27 mouse cellular contexts compared by ENCODE assay signal in genomic region chr6:30866501-30866900, GRCm38 (mm10). TPM values are rescaled to one million over a fixed set of nuclear protein-coding genes. Genes with fewer than 3 reads are reported as not detected.
"Had no signal": no experiment of that assay in that cellular context is flagged by ENCODE, and none has a peak within 500 bp of the region (broad histone marks: within the 10 kb centered on the region; RNA-seq: fewer than 3 reads in every experiment).

No protein-coding gene starts in this region.

- H3K4me3 ChIP-seq: limb, embryonic 12.5 days; limb, embryonic 15.5 days; megakaryocyte, embryonic 14.5 days; midbrain, embryonic 12.5 days; midbrain, embryonic 15.5 days; neural tube, embryonic 13.5 days had no signal

- H3K4me2 ChIP-seq: limb, embryonic 12.5 days; limb, embryonic 15.5 days; liver, embryonic 11.5 days; lung, embryonic 14.5 days; midbrain, embryonic 12.5 days; midbrain, embryonic 15.5 days; neural tube, embryonic 13.5 days had no signal

- DNase-seq: kidney, adult 9 months; kidney, postnatal 14 days; kidney, postnatal 4 days; left cerebral cortex, postnatal 4 days; liver, postnatal 0 days; lung, embryonic 14.5 days; lung, postnatal 10 days; lung, postnatal 36 days; right cerebral cortex, adult 18-20 months; right cerebral cortex, postnatal 14 days; right cerebral cortex, postnatal 4 days; thymus, adult 2 months; thymus, postnatal 14 days; thymus, postnatal 4 days had no signal

- H3K9me3 ChIP-seq: limb, embryonic 12.5 days; limb, embryonic 15.5 days; megakaryocyte, embryonic 14.5 days; midbrain, embryonic 12.5 days; midbrain, embryonic 15.5 days; neural tube, embryonic 13.5 days had no signal

- H3K9ac ChIP-seq: limb, embryonic 12.5 days; limb, embryonic 15.5 days; liver, embryonic 14.5 days; liver, postnatal 0 days; lung, embryonic 14.5 days; midbrain, embryonic 12.5 days; midbrain, embryonic 15.5 days; neural tube, embryonic 13.5 days had no signal

- H3K36me3 ChIP-seq: limb, embryonic 12.5 days; limb, embryonic 15.5 days; midbrain, embryonic 12.5 days; midbrain, embryonic 15.5 days; neural tube, embryonic 13.5 days had no signal

- H3K27ac ChIP-seq: limb, embryonic 12.5 days; limb, embryonic 15.5 days; liver, embryonic 14.5 days; midbrain, embryonic 12.5 days; midbrain, embryonic 15.5 days; neural tube, embryonic 13.5 days; stomach, postnatal 0 days had no signal

- ATAC-seq: liver, postnatal 0 days; midbrain, embryonic 15.5 days had no signal

- H3K4me1 ChIP-seq: limb, embryonic 12.5 days; limb, embryonic 15.5 days; megakaryocyte, embryonic 14.5 days; midbrain, embryonic 12.5 days; midbrain, embryonic 15.5 days; neural tube, embryonic 13.5 days had no signal

- H3K27me3 ChIP-seq: limb, embryonic 12.5 days; limb, embryonic 15.5 days; megakaryocyte, embryonic 14.5 days; midbrain, embryonic 12.5 days; midbrain, embryonic 15.5 days; neural tube, embryonic 13.5 days had no signal

RNA-seq across cellular contexts. Expression of gene Tsga13, which starts 48.9 kb away (rescaled TPM):
- total RNA-seq: layer of hippocampus, adult 18-20 months; left cerebral cortex, adult 8-10 months; neutrophil, adult 5-6 weeks had no signal
- polyA plus RNA-seq: limb, embryonic 12.5 days; liver, embryonic 11.5 days; liver, postnatal 0 days; midbrain, embryonic 12.5 days; neural tube, embryonic 13.5 days; stomach, embryonic 14.5 days; thymus, adult 2 months had no signal
